Mouse (Mus musculus): Measurements from ENCODE around the gene Tsc22d1.

- no peak for TF ChIP-seq CTCF (conservative IDR thresholded peaks at IDR 0.05 in 1 of 2, IDR thresholded peaks at IDR 0.05 in 1 of 2; ENCODE audit: low read depth in 2 of 2, low read length in 2 of 2)
- TF ChIP-seq ZC3H11A (IDR thresholded peaks at IDR 0.05; ENCODE audit: low read depth, low read length), result no peak
- no peak for TF ChIP-seq MYC (IDR thresholded peaks at IDR 0.05; ENCODE audit: low read depth, low read length)
- no peak for TF ChIP-seq SMC3 (IDR thresholded peaks at IDR 0.05; ENCODE audit: low read depth, low read length)
- no peak for TF ChIP-seq TBP (conservative IDR thresholded peaks at IDR 0.05; ENCODE audit: low read depth, low read length)
- TF ChIP-seq POLR2A (IDR thresholded peaks at IDR 0.05; ENCODE audit: low read depth, low read length), result no peak
- TF ChIP-seq BHLHE40 (IDR thresholded peaks at IDR 0.05; ENCODE audit: low read depth, low read length), result no peak
Measured at GRCm38 (mm10) chr14:76452751-76453360, 38.1 kb downstream of the Tsc22d1 start.
